Mouse (Mus musculus) liver, embryonic 13.5 days (tissue): ENCODE results near the gene Hdac1. TPM values are rescaled to one million over a fixed set of nuclear protein-coding genes. Genes with fewer than 3 reads are reported as not detected.
A peak's percentile ranks its signal among the peaks of the same experiment; 100 is the strongest.
"Not testable (repeated sequence)": the region's sequence is repeated elsewhere in the genome, so short reads cannot be mapped to it uniquely, and the experiment has no call there.

Experiments
- ATAC-seq: fragments of 200-750 bp; cut with Nextera tagmentation; 2 replicates; pipeline ENCODE4 v1.8.0; 2017; ENCODE audit warnings: low read depth, mild to moderate bottlenecking, moderate number of reproducible peaks, moderate library complexity
- DNase-seq: peaks from one replicate; pipeline ENCODE4 v3.0.0; 2022
- H3K27ac ChIP-seq: fragments of 300-500 bp; sonication (generic); 2 replicates; pipeline ENCODE4 v1.5.1; 2015; ENCODE audit warnings: moderate library complexity, mild to moderate bottlenecking, inconsistent platforms
- H3K27me3 ChIP-seq: fragments of 300-500 bp; sonication (generic); 2 replicates; pipeline ENCODE4 v1.6.1; 2015; ENCODE audit warnings: mild to moderate bottlenecking, inconsistent platforms
- H3K36me3 ChIP-seq: fragments of 300-500 bp; sonication (generic); 2 replicates; pipeline ENCODE4 v1.6.1; 2015; ENCODE audit warnings: mild to moderate bottlenecking, inconsistent platforms
- H3K4me1 ChIP-seq: fragments of 300-500 bp; sonication (generic); replicated peaks from 2 replicates; pipeline ENCODE4 v1.6.1; 2015; ENCODE audit warnings: inconsistent platforms
- H3K4me2 ChIP-seq: fragments of 300-500 bp; sonication (generic); 2 replicates; pipeline ENCODE4 v1.6.1; 2015; ENCODE audit warnings: inconsistent platforms, mild to moderate bottlenecking, moderate library complexity
- H3K4me3 ChIP-seq: fragments of 300-500 bp; sonication (generic); replicated peaks from 2 replicates; pipeline ENCODE4 v1.5.1; 2015; ENCODE audit warnings: mild to moderate bottlenecking, inconsistent platforms
- H3K9ac ChIP-seq: fragments of 300-500 bp; sonication (generic); 2 replicates; pipeline ENCODE4 v1.6.1; 2015; ENCODE audit warnings: mild to moderate bottlenecking, inconsistent platforms
- H3K9me3 ChIP-seq: fragments of 300-500 bp; sonication (generic); replicated peaks from 2 replicates; pipeline ENCODE4 v1.6.1; 2016; ENCODE audit warnings: inconsistent platforms
- WGBS: fragments of 180-500 bp; shearing (Covaris S2); methylation state at CpG from one replicate; pipeline ENCODE4 v1.1.7; 2015; ENCODE audit not compliant: insufficient replicate concordance; 5-methylcytosine and 5-hydroxymethylcytosine counted together
- polyA plus RNA-seq: library from polyadenylated mRNA; unstranded; fragments of >200 nt; fragmentation: Nextera tagmentation; extraction: Ambion mirVana; gene quantifications from 2 replicates; pipeline ENCODE4 v1.2.1, GENCODE M21; 2015

Hdac1 gene
- polyA plus RNA-seq, 1 experiment from 2014 or later, result 121 TPM

DNA sequence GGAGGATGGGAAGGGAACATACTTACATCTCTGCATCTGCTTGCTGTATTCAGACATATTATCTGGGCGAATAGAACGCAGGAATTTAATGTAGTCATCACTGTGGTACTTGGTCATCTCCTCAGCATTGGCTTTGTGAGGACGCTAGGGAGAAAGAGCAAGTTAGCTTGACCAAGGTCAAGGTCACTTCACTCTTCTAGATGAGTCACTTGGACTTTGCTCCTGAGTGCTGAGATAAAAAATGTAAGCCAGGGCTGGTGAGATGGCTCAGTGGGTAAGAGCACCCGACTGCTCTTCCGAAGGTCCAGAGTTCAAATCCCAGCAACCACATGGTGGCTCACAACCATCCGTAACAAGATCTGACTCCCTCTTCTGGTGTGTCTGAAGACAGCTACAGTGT is 13.6 kb downstream of the Hdac1 start:
- not testable (repeated sequence) for H3K4me3 ChIP-seq, H3K27me3 ChIP-seq, H3K27ac ChIP-seq, H3K4me1 ChIP-seq, H3K9me3 ChIP-seq, H3K4me2 ChIP-seq, DNase-seq, ATAC-seq, H3K9ac ChIP-seq
- WGBS, result 86% methylated on average over 6 of the region's 6 CpGs
- H3K36me3 ChIP-seq, result peaks cover 90% of the 10 kb centered on the region

DNA sequence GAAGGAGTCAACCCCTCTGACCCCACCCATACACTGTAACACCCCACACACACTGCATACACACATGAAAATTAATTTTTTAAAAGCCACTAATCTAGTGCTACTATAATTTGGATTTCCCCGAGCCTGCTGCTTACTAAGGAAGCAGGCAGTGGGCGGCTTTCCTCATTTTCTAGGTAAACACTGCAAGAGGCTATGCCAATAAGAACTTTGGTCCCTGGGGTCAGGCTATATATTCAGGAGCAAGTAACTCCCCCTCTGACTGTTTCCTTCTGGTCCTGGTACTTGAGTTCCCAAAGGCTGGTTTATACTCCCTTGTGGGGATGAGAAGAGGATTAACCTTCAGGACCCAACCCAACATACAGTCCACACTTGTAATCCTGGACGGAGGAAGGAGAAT is 16.6 kb downstream of the Hdac1 start:
- no peak overlapping the region for H3K9ac ChIP-seq
- no peak overlapping the region for H3K4me2 ChIP-seq
- H3K9me3 ChIP-seq, result no peaks in the 10 kb centered on the region
- H3K36me3 ChIP-seq, result peaks cover 92% of the 10 kb centered on the region
- H3K27ac ChIP-seq, result no peak overlapping the region
- H3K27me3 ChIP-seq, result no peaks in the 10 kb centered on the region
- H3K4me1 ChIP-seq, result 0 out of 2 replicates have a peak, but pooled peaks cover 7% of the 10 kb centered on the region
- H3K4me3 ChIP-seq, result no peak overlapping the region
- ATAC-seq (no peak), DNase-seq (no peak)
- 84% methylated on average over 3 of the region's 3 CpGs for WGBS

DNA sequence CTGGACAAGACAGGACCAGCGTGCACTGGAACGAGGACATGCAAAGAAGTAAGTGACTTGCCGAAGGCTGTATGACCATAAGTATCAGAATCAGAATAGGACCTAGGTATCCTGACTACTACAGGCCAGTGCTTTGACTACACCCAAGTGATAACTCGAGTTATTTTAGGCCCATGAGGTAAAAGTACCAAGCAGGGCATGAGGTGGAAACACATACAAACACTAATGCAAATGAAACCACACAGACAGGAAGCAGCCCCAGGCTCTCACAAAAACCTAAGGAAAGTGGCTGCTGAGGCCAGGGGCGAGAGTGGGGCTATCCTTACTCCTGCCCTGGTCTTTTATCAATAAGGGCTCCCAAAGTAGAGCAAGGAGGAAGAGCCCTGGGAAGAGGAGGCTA is 17.2 kb downstream of the Hdac1 start:
- no peak for ATAC-seq
- H3K27me3 ChIP-seq, result no peaks in the 10 kb centered on the region
- 0 out of 2 replicates have a peak, but pooled peaks cover 7% of the 10 kb centered on the region for H3K4me1 ChIP-seq
- 83% methylated on average over 5 of the region's 5 CpGs for WGBS
- H3K27ac ChIP-seq, result no peak overlapping the region
- no peak overlapping the region for H3K4me3 ChIP-seq
- H3K9ac ChIP-seq, result no peak overlapping the region
- H3K9me3 ChIP-seq, result no peaks in the 10 kb centered on the region
- peaks cover 91% of the 10 kb centered on the region for H3K36me3 ChIP-seq
- no peak overlapping the region for H3K4me2 ChIP-seq
- no peak for DNase-seq

DNA sequence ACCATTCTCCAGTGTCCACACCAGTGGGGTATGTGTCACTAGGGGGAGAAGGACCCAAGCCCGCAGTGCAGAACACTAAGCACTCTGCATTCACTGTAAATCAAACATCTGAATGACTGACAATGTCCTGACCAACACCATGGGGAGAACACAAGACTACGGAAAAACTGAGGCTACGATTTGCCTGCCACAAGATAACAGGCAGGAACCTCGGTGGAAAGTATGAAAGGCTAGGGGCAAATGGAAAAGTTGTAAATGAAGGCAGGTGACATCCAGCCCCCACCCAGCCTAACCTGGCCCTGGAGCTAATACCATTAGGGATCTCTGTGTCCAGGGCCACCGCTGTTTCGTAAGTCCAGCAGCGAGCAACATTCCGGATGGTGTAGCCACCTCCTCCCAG is 24.0 kb downstream of the Hdac1 start:
- Histone ChIP-seq H3K27me3 (peaks cover 10% of the 10 kb centered on the region), H3K4me3 (no peak overlapping the region), H3K36me3 (peaks cover 81% of the 10 kb centered on the region), H3K4me1 (peaks cover 26% of the 10 kb centered on the region), H3K4me2 (no peak overlapping the region), H3K27ac (no peak overlapping the region), H3K9me3 (no peaks in the 10 kb centered on the region), H3K9ac (no peak overlapping the region)
- 89% methylated on average over 8 of the region's 8 CpGs for WGBS
- DNase-seq (no peak), ATAC-seq (no peak)

DNA sequence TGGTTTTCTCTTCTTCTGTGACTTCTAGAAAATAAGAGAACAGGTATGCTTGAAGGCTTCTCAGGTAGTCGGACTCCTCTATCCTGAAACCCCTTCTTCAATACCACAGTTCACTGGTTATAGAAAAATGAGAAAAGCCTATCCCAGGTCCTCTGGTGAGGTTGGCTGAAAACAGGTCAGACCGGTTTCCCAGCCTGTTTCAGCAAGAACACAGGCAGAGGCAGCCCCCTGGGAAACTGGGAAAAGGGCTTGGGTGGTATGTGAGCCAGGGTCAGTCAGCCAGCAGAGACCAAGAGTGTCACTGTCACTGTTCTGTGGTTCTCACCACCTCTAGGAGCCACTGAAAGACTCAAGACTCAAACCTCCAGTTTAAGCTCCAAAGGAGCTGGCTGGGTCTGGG is 25.6 kb downstream of the Hdac1 start:
- no peak overlapping the region for H3K4me2 ChIP-seq
- peaks cover 26% of the 10 kb centered on the region for H3K27me3 ChIP-seq
- H3K36me3 ChIP-seq, result peaks cover 65% of the 10 kb centered on the region
- no peaks in the 10 kb centered on the region for H3K9me3 ChIP-seq
- H3K4me1 ChIP-seq, result peaks cover 33% of the 10 kb centered on the region
- H3K9ac ChIP-seq, result no peak overlapping the region
- WGBS, result 65% methylated on average over 2 of the region's 2 CpGs
- no peak for DNase-seq
- ATAC-seq, result no peak
- H3K27ac ChIP-seq, result no peak overlapping the region; the same call in 1 of the 2 replicates
- no peak overlapping the region for H3K4me3 ChIP-seq

DNA sequence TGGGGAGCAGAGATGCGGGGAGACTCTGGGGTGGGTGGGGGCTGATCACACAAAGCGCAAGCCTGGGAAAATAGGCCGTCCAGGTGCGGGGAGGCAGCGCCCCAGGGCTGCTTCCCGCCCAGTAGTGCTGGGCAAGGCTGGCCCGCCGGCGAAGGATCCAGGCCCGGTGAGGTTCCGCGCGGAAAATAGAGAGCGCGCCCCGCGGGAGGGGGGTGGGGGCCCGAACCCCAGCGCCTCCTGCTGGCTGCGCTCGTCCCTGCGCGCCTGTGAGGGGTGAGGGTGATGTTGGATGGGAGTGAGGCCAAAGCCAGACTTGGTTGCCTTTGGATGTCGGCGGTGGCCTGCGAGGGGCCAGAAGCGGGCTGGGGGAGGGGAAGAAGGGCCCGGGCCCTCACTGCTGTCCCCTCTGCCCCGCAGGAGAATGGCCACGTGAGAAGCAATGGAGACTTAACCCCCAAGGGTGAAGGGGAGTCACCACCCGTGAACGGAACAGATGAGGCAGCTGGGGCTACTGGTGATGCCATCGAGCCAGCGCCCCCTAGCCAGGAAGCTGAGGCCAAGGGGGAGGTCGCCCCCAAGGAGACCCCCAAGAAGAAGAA is 28.1 kb downstream of the Hdac1 start:
- Histone ChIP-seq H3K9me3 (no peaks in the 10 kb centered on the region), H3K9ac (peak overlapping the region; percentile 83), H3K36me3 (peaks cover 41% of the 10 kb centered on the region), H3K4me1 (peaks cover 33% of the 10 kb centered on the region), H3K4me3 (peak overlapping the region; percentile 72), H3K4me2 (peak overlapping the region; percentile 98), H3K27ac (peak overlapping the region; percentile 73), H3K27me3 (peaks cover 40% of the 10 kb centered on the region)
- peak; percentile 63 for ATAC-seq
- no peak for DNase-seq
- 3% methylated on average over 34 of the region's 35 CpGs for WGBS

DNA sequence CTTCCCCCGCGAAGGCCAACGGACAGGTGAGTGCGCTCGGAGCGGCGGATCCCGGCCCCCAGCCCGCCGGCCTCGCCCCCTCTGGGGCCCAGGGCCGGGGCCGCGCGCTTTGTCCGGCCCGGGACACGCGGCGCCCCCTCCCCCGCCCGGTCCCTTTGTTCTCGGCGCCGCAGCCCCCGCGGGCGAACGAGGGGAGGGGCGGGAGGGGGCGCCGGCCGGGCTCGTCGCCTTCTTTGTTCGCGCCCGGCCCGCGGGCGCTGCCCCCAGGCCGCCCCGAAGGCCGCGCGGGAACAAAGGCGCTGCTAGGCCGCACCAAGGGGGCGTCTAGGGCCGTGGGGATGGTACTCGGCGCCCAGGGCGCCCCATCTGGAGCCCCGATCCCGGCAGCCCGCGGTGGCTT is 28.6 kb downstream of the Hdac1 start:
- peaks cover 37% of the 10 kb centered on the region for H3K4me1 ChIP-seq
- no peaks in the 10 kb centered on the region for H3K9me3 ChIP-seq
- WGBS, result under 1% methylated on average over 44 of the region's 57 CpGs
- H3K4me3 ChIP-seq, result peak overlapping the region; percentile 72
- peak overlapping the region; percentile 83 for H3K9ac ChIP-seq
- DNase-seq, result no peak
- peaks cover 37% of the 10 kb centered on the region for H3K36me3 ChIP-seq
- peaks cover 42% of the 10 kb centered on the region for H3K27me3 ChIP-seq
- H3K27ac ChIP-seq, result peak overlapping the region; percentile 73
- peak overlapping the region; percentile 98 for H3K4me2 ChIP-seq
- ATAC-seq, result peak; percentile 43

DNA sequence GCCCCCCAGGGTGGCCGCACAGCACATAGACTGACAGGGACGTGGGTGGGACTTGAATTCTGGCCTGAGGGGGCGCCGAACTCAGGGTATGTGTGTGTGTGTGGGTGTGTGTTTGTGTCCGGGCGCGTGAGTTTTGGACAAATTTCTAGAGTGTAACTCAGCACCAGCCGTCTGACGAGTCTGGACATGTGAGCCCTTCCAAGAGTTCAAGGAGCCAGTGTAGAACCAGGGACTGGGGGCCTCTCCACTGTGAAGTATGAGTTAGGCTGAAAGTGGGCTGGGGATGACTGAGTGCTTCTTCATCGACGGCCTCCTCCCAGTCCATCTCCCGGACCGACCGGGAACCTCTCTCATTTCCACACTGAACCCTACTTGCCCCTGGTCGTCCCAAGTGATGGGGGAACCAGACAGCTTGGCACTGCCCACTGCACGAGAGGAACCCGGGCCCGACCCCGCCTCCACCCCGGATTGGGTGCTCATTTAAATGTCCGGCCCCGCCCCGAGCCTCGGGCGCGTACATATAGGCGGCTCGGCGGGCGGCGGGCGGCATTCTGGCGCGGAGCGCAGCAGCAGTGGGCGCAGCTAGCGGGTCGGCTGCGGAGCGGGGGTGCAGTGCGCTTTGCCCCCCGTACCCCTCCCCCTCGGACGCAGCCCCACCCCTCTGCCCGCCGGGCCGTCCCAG is 29.3 kb downstream of the Hdac1 start, which contains the start of gene Marcksl1:
Gene Marcksl1, plus strand, starts transcription at position 496 of the 682 bp plus-strand sequence.
- peak; percentile 75 for DNase-seq
- 7% methylated on average over 47 of the region's 47 CpGs for WGBS

DNA sequence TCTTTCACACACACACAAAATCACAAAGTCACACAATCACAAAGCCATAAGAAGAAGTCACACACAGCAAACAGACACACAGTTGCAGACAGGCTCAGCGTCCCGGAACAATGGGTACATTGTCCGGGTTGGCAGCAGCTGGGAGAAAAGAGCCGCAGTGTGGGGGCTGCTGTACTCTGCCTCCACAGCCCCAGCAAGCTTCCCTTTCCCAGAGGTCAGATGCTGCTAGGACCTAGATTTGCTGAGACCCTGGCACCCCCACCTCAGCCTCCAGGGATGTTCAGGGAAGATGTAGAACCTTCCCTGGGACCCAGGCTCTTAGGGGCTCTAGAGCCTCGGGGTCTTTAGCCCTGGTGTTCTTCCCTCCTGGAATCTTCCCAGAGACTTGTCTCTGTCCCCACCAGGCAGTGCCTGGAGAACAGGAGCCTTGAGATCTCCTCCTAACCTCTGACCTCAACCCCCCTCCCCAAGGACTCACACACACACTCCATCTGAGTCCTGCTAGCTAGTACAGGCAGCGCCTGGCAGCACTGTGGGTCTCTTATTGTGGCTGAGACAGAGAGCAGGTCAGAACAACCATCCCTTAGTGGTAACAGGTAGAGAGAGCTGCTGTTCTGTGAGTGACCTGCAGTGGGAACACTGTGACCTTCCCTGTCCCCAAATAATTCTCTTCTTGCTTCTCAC is 31.0 kb downstream of the Hdac1 start:
- ATAC-seq, result no peak
- 62% methylated on average over 6 of the region's 6 CpGs for WGBS
- Histone ChIP-seq H3K4me1 (peaks cover 34% of the 10 kb centered on the region), H3K36me3 (peaks cover 14% of the 10 kb centered on the region), H3K4me3 (no peak overlapping the region), H3K9ac (no peak overlapping the region), H3K27ac (no peak overlapping the region), H3K4me2 (no peak overlapping the region), H3K9me3 (no peaks in the 10 kb centered on the region), H3K27me3 (peaks cover 44% of the 10 kb centered on the region)
- no peak for DNase-seq

More for the DNA sequence above, 29.3 kb downstream of the Hdac1 start, which contains the start of gene Marcksl1:
- Histone ChIP-seq H3K27me3 (peaks cover 44% of the 10 kb centered on the region), H3K9ac (peak within 1 kb of the TSS; percentile 83), H3K9me3 (no peaks in the 10 kb centered on the region), H3K4me3 (peak within 1 kb of the TSS; percentile 72), H3K36me3 (peaks cover 31% of the 10 kb centered on the region), H3K4me2 (peak within 1 kb of the TSS; percentile 98), H3K4me1 (peaks cover 38% of the 10 kb centered on the region), H3K27ac (peak within 1 kb of the TSS; percentile 73)
- ATAC-seq, result peak; percentile 76

DNA sequence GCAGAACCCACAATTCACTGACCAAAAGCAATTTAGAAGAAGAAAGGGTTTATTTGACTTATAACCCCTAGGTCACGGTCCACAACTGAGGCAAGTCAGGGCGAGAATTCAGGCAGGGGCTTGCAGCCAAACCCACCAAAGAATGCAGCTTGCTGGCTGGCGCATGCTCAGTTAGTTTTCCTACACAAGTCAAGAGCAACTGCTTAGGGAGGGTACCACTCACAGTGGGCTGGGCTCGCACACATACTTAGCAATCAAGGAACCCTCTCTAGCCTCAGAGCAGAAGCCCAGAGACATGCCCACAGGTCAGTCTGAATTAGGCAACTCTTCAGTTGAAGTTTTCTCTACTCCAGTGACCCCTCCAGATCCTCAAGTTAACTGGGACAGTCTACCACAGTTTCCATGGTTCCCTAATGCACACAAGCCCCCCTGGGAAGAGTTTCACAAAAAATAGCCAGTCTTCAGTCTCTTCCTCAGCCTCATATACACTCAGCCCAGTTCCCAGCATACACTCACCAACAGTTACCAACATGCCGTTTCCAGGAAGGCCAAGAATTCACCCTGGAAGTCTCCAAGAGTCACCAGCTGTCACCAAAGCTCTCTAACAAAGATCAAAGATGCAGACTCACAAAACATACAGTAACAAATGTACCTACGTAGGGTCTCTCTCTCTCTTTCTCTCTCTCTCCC is 31.6 kb downstream of the Hdac1 start:
- H3K27ac ChIP-seq, result no peak overlapping the region
- peaks cover 9% of the 10 kb centered on the region; the same call in 1 of the 2 replicates for H3K36me3 ChIP-seq
- WGBS, result 64% methylated on average over 6 of the region's 6 CpGs
- DNase-seq (no peak), ATAC-seq (no peak)
- no peak overlapping the region for H3K4me3 ChIP-seq
- H3K4me1 ChIP-seq, result peaks cover 32% of the 10 kb centered on the region
- H3K9ac ChIP-seq, result no peak overlapping the region
- no peaks in the 10 kb centered on the region for H3K9me3 ChIP-seq
- peaks cover 44% of the 10 kb centered on the region for H3K27me3 ChIP-seq
- no peak overlapping the region for H3K4me2 ChIP-seq

DNA sequence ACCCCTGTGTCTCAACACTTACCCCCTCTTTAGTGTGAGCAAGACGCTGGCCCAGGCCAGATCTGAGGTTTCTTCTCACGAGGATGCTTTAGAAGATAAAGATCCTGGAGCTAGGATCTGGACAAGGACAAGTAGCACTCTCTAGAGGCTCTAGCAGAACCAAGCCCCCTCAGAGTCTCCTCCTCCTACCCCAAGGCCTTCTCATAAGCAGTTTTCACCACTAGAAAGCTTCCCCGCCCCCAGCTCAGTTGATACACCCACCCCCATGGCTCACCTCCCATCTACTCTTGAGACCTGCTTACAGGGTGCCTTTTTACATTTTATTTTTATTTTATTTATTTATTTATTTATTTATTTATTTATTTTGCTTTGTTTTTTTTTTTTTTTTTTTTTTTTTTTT is 32.9 kb downstream of the Hdac1 start:
- Histone ChIP-seq H3K9ac (no peak overlapping the region), H3K27me3 (peaks cover 44% of the 10 kb centered on the region), H3K9me3 (no peaks in the 10 kb centered on the region), H3K36me3 (no peaks in the 10 kb centered on the region), H3K4me1 (peaks cover 23% of the 10 kb centered on the region), H3K27ac (no peak overlapping the region), H3K4me2 (no peak overlapping the region), H3K4me3 (no peak overlapping the region)
- WGBS, result 49% methylated on average over 3 of the region's 3 CpGs
- DNase-seq, result no peak
- ATAC-seq, result no peak
